Mouse (Mus musculus) small intestine, adult 2 months (tissue): ENCODE results near the gene Eva1b.
"Not testable (repeated sequence)": the region's sequence is repeated elsewhere in the genome, so short reads cannot be mapped to it uniquely, and the experiment has no call there.

Source experiments
- CTCF ChIP-seq: fragments of 200-500 bp; IDR thresholded peaks from 2 replicates; pipeline ENCODE4 v1.5.1; 2012; ENCODE audit warnings: low read depth, mild to moderate bottlenecking, control low read depth, inconsistent platforms, low read length, moderate library complexity, mixed read lengths; ENCODE audit not compliant: insufficient replicate concordance, insufficient read length; ENCODE audit errors: extremely low read depth
- POLR2A ChIP-seq: fragments of 200-500 bp; IDR thresholded peaks from 2 replicates; pipeline ENCODE4 v1.6.1; 2012; ENCODE audit warnings: low read depth, mild to moderate bottlenecking, control low read depth, inconsistent platforms, low read length, moderate library complexity

GRCm38 (mm10) chr4:126170737-126171136 is 23.2 kb downstream of the Eva1b start:
- TF ChIP-seq CTCF, POLR2A: not testable (repeated sequence)
